Mouse (Mus musculus): ENCODE measurements at regions not wholly inside any gene's neighbourhood (a gene's known extent, or its start where the extent isn't known, plus 50 kb on each side); places are given as distances from the start of the nearest gene placed in this dataset.

DNA sequence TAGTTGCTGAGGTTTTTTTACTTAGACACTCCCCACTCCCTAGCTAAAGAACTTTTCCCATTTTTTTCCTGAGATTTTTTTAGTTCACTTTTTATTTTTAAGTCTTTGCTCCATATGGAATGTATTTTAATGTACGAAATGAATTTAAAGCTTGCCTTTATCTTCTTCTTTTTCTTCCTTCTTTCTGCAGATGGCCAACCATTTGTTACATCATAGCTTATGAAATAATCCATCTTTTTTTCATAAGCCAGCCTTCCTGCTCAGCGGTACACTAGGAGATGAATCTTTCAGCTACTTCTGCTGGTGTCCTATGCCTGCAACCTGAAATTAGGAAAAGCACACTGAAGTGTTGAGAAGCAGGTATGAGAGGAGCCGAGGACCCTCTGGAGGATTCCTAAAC lies 102.9 kb upstream of the AI593442 start:
- Histone ChIP-seq H3ac (ENCODE audit: control insufficient read depth, insufficient read length) (no peak overlapping the region), H3K79me2 (ENCODE audit: control insufficient read depth, insufficient read depth) (no peaks in the 10 kb centered on the region)

DNA sequence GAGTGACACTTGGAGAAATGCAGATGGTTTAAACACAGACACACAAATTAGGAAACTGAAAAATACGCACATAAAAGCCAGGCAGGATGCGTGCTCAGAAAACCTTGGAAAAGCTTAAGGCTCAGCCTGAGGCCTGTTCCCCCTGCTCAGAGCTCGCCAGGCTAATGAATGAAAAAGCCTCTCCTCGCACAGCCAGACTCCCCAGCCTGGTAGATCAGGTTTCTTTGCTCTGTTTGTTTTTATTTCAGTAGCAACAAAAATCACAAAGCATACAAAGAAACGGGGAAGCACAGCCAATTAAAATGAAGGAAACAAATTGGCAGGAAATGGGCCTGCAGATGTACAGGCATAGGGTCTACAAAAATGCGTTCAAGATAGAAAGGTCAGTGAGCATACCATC lies 97.0 kb upstream of the AI593442 start:
- H3K4me2 ChIP-seq (ENCODE audit: low read depth), result no peak overlapping the region
- no peaks in the 10 kb centered on the region for H3K27me3 ChIP-seq (ENCODE audit: control insufficient read depth, insufficient read depth, insufficient read length)
- no peaks in the 10 kb centered on the region for H3K79me2 ChIP-seq (ENCODE audit: control insufficient read depth, insufficient read depth)
- no peak overlapping the region for H3ac ChIP-seq (ENCODE audit: control insufficient read depth, insufficient read length)
- no peak overlapping the region for H3K4me3 ChIP-seq
- H3K36me3 ChIP-seq (ENCODE audit: control insufficient read depth, insufficient read depth), result no peaks in the 10 kb centered on the region
- TF ChIP-seq SRF (IDR thresholded peaks at IDR 0.05; ENCODE audit: control insufficient read depth, insufficient read length, low read depth), result no peak
- no peak for TF ChIP-seq POLR2A (IDR thresholded peaks at IDR 0.05; ENCODE audit: insufficient read length, low read depth)
- no peak for TF ChIP-seq MYOG (IDR thresholded peaks at IDR 0.05; ENCODE audit: control insufficient read depth in 1 of 3, insufficient read depth in 1 of 3, insufficient read length in 2 of 3, low read depth in 2 of 3)
- TF ChIP-seq E2F4 (IDR thresholded peaks at IDR 0.05; ENCODE audit: insufficient read depth), result no peak
- no peak for TF ChIP-seq POLR2AphosphoS2 (IDR thresholded peaks at IDR 0.05; ENCODE audit: insufficient read length, low read depth)
- TF ChIP-seq MAX (IDR thresholded peaks at IDR 0.05; ENCODE audit: low read depth), result no peak
- TF ChIP-seq TCF12 (IDR thresholded peaks at IDR 0.05; ENCODE audit: insufficient read depth, poor library complexity, severe bottlenecking), result no peak
- no peak for TF ChIP-seq CEBPB (IDR thresholded peaks at IDR 0.05; ENCODE audit: insufficient read depth, poor library complexity, severe bottlenecking)
- TF ChIP-seq MYOD1 (IDR thresholded peaks at IDR 0.05; ENCODE audit: control insufficient read depth in 1 of 3, insufficient read length in 2 of 3, low read depth in 2 of 3), result no peak
- no peak for TF ChIP-seq TCF3 (IDR thresholded peaks at IDR 0.05; ENCODE audit: insufficient read length, low read depth)
- TF ChIP-seq USF1 (IDR thresholded peaks at IDR 0.05; ENCODE audit: low read depth), result no peak
- no peak for TF ChIP-seq REST (IDR thresholded peaks at IDR 0.05; ENCODE audit: insufficient read depth, insufficient read length)

More for the DNA sequence above, 102.9 kb upstream of the AI593442 start:
- TF ChIP-seq USF1 (IDR thresholded peaks at IDR 0.05; ENCODE audit: low read depth) (no peak), MYOD1 (IDR thresholded peaks at IDR 0.05; ENCODE audit: control insufficient read depth in 1 of 3, insufficient read length in 2 of 3, low read depth in 2 of 3) (no peak), MYOG (IDR thresholded peaks at IDR 0.05; ENCODE audit: control insufficient read depth in 1 of 3, insufficient read depth in 1 of 3, insufficient read length in 2 of 3, low read depth in 2 of 3) (no peak), SRF (IDR thresholded peaks at IDR 0.05; ENCODE audit: control insufficient read depth, insufficient read length, low read depth) (no peak), CEBPB (IDR thresholded peaks at IDR 0.05; ENCODE audit: insufficient read depth, poor library complexity, severe bottlenecking) (no peak), E2F4 (IDR thresholded peaks at IDR 0.05; ENCODE audit: insufficient read depth) (no peak), REST (IDR thresholded peaks at IDR 0.05; ENCODE audit: insufficient read depth, insufficient read length) (no peak), TCF3 (IDR thresholded peaks at IDR 0.05; ENCODE audit: insufficient read length, low read depth) (no peak), POLR2AphosphoS2 (IDR thresholded peaks at IDR 0.05; ENCODE audit: insufficient read length, low read depth) (no peak), TCF12 (IDR thresholded peaks at IDR 0.05; ENCODE audit: insufficient read depth, poor library complexity, severe bottlenecking) (no peak), MAX (IDR thresholded peaks at IDR 0.05; ENCODE audit: low read depth) (no peak), POLR2A (IDR thresholded peaks at IDR 0.05; ENCODE audit: insufficient read length, low read depth) (no peak)
- Histone ChIP-seq H3K27me3 (ENCODE audit: control insufficient read depth, insufficient read depth, insufficient read length) (no peaks in the 10 kb centered on the region), H3K4me3 (no peak overlapping the region), H3K4me2 (ENCODE audit: low read depth) (no peak overlapping the region), H3K36me3 (ENCODE audit: control insufficient read depth, insufficient read depth) (no peaks in the 10 kb centered on the region)

DNA sequence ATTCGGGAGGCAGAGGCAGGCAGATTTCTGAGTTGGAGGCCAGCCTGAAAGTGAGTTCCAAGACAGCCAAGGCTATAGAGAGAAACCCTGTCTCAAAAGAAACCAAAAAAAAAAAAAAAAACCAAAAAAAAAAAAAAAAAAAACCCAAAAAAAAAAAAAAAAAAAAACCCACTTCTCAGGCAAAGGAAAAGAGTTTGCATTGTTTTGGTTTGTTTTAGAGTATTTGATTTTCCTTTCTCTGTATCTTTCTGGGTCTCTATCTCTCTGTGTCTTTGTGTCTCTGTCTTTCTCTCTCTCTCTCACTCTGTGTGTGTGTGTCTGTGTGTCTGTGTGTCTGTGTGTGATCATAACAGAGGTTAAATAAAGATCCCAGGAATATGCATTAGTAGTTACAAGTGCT lies 95.7 kb upstream of the AI593442 start:
- H3K27me3 ChIP-seq (ENCODE audit: control insufficient read depth, insufficient read depth, insufficient read length), result no peaks in the 10 kb centered on the region
- no peak overlapping the region for H3ac ChIP-seq (ENCODE audit: control insufficient read depth, insufficient read length)
- TF ChIP-seq E2F4 (IDR thresholded peaks at IDR 0.05; ENCODE audit: insufficient read depth) (no peak), MAX (IDR thresholded peaks at IDR 0.05; ENCODE audit: low read depth) (no peak), CEBPB (IDR thresholded peaks at IDR 0.05; ENCODE audit: insufficient read depth, poor library complexity, severe bottlenecking) (no peak), POLR2A (IDR thresholded peaks at IDR 0.05; ENCODE audit: insufficient read length, low read depth) (no peak), MYOG (IDR thresholded peaks at IDR 0.05; ENCODE audit: control insufficient read depth in 1 of 3, insufficient read depth in 1 of 3, insufficient read length in 2 of 3, low read depth in 2 of 3) (no peak), SRF (IDR thresholded peaks at IDR 0.05; ENCODE audit: control insufficient read depth, insufficient read length, low read depth) (no peak), REST (IDR thresholded peaks at IDR 0.05; ENCODE audit: insufficient read depth, insufficient read length) (no peak), TCF12 (IDR thresholded peaks at IDR 0.05; ENCODE audit: insufficient read depth, poor library complexity, severe bottlenecking) (no peak), USF1 (IDR thresholded peaks at IDR 0.05; ENCODE audit: low read depth) (no peak), MYOD1 (IDR thresholded peaks at IDR 0.05; ENCODE audit: control insufficient read depth in 1 of 3, insufficient read length in 2 of 3, low read depth in 2 of 3) (no peak), TCF3 (IDR thresholded peaks at IDR 0.05; ENCODE audit: insufficient read length, low read depth) (no peak), POLR2AphosphoS2 (IDR thresholded peaks at IDR 0.05; ENCODE audit: insufficient read length, low read depth) (no peak)
- no peaks in the 10 kb centered on the region for H3K36me3 ChIP-seq (ENCODE audit: control insufficient read depth, insufficient read depth)
- H3K79me2 ChIP-seq (ENCODE audit: control insufficient read depth, insufficient read depth), result no peaks in the 10 kb centered on the region
- no peak overlapping the region for H3K4me2 ChIP-seq (ENCODE audit: low read depth)
- H3K4me3 ChIP-seq, result no peak overlapping the region

DNA sequence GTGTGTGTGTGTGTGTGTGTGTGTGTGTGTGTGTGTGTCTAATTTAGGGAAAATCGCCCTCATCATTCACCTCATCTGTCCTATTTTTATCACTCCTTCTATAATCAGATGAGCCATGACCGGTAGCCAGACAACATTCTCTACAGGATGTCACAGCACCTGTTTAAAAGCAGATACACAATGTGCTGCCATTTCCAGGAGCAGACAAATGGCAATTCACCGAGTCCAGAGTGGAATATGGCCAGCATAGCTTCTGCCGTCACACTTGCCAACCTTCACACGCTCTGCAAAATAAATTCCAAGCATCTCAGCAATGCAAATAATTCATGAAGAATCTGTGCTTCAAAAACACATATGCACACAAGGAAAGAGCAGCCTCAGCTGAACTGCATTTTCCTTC lies 88.5 kb upstream of the AI593442 start:
- Histone ChIP-seq H3K27me3 (ENCODE audit: control insufficient read depth, insufficient read depth, insufficient read length) (no peaks in the 10 kb centered on the region), H3K79me2 (ENCODE audit: control insufficient read depth, insufficient read depth) (no peaks in the 10 kb centered on the region), H3K36me3 (ENCODE audit: control insufficient read depth, insufficient read depth) (no peaks in the 10 kb centered on the region), H3K4me2 (ENCODE audit: low read depth) (no peak overlapping the region), H3K4me3 (no peak overlapping the region), H3ac (ENCODE audit: control insufficient read depth, insufficient read length) (no peak overlapping the region)
- TF ChIP-seq USF1 (IDR thresholded peaks at IDR 0.05; ENCODE audit: low read depth) (no peak), POLR2AphosphoS2 (IDR thresholded peaks at IDR 0.05; ENCODE audit: insufficient read length, low read depth) (no peak), MYOG (IDR thresholded peaks at IDR 0.05; ENCODE audit: control insufficient read depth in 1 of 3, insufficient read depth in 1 of 3, insufficient read length in 2 of 3, low read depth in 2 of 3) (no peak), MYOD1 (IDR thresholded peaks at IDR 0.05; ENCODE audit: control insufficient read depth in 1 of 3, insufficient read length in 2 of 3, low read depth in 2 of 3) (no peak), TCF3 (IDR thresholded peaks at IDR 0.05; ENCODE audit: insufficient read length, low read depth) (no peak), E2F4 (IDR thresholded peaks at IDR 0.05; ENCODE audit: insufficient read depth) (no peak), SRF (IDR thresholded peaks at IDR 0.05; ENCODE audit: control insufficient read depth, insufficient read length, low read depth) (no peak), POLR2A (IDR thresholded peaks at IDR 0.05; ENCODE audit: insufficient read length, low read depth) (no peak), TCF12 (IDR thresholded peaks at IDR 0.05; ENCODE audit: insufficient read depth, poor library complexity, severe bottlenecking) (no peak), REST (IDR thresholded peaks at IDR 0.05; ENCODE audit: insufficient read depth, insufficient read length) (no peak), CEBPB (IDR thresholded peaks at IDR 0.05; ENCODE audit: insufficient read depth, poor library complexity, severe bottlenecking) (no peak), MAX (IDR thresholded peaks at IDR 0.05; ENCODE audit: low read depth) (no peak)

Measured in myocyte (in vitro differentiated cells).